Mouse (Mus musculus) ES-Bruce4 (cell line): Measurements from ENCODE around the gene Gm26620.

ENCODE experiments used
- CTCF ChIP-seq: IDR thresholded peaks from one replicate; pipeline ENCODE4 v1.8.1; 2011; ENCODE audit warnings: low read depth, low read length
- EP300 ChIP-seq: IDR thresholded peaks from 2 replicates; pipeline ENCODE4 v1.6.1; 2011; ENCODE audit warnings: low read depth, low read length; ENCODE audit not compliant: insufficient read depth
- POLR2A ChIP-seq: IDR thresholded peaks from one replicate; pipeline ENCODE4 v1.8.1; 2011; ENCODE audit warnings: low read length; ENCODE audit not compliant: insufficient read depth

GRCm38 (mm10) chr1:170926941-170927340, 42.1 kb downstream of the Gm26620 start:
- TF ChIP-seq CTCF (no peak), EP300 (no peak), POLR2A (no peak)
